Mouse (Mus musculus) heart, adult 2 months (tissue): ENCODE data around the gene Il15.

Experiments
- CTCF ChIP-seq: fragments of 200-600 bp; IDR thresholded peaks from 2 replicates; pipeline ENCODE4 v1.8.1; 2022; ENCODE audit warnings: antibody characterized with exemption, mild to moderate bottlenecking, moderate library complexity
- EP300 ChIP-seq: fragments of 200-500 bp; IDR thresholded peaks from 2 replicates; pipeline ENCODE4 v1.6.1; 2011; ENCODE audit warnings: low read depth, low read length, control low read depth; ENCODE audit not compliant: insufficient read depth
- POLR2A ChIP-seq: fragments of 200-500 bp; IDR thresholded peaks from 2 replicates; pipeline ENCODE4 v1.6.1; 2011; ENCODE audit warnings: mild to moderate bottlenecking, low read depth, low read length, control low read depth; ENCODE audit not compliant: insufficient read depth

GRCm38 (mm10) chr8:82391258-82391657, 11.8 kb downstream of the Il15 start:
- TF ChIP-seq POLR2A: no peak
- no peak for TF ChIP-seq CTCF
- TF ChIP-seq EP300: no peak
